Mouse (Mus musculus) kidney, adult 2 months (tissue): ENCODE results near the gene Ptpre. TPM values are rescaled to one million over a fixed set of nuclear protein-coding genes. Genes with fewer than 3 reads are reported as not detected.
"Not testable (repeated sequence)": the region's sequence is repeated elsewhere in the genome, so short reads cannot be mapped to it uniquely, and the experiment has no call there.

Experiments
- DNase-seq: peaks from one replicate; pipeline ENCODE4 v3.0.0; 2021
- H3K27ac ChIP-seq: fragments of 200-500 bp; 2 replicates; pipeline ENCODE4 v1.5.1; 2012; ENCODE audit warnings: low read depth, low read length, control low read depth, inconsistent platforms; ENCODE audit not compliant: insufficient read depth
- H3K27me3 ChIP-seq: fragments of 200-500 bp; replicated peaks from 2 replicates; pipeline ENCODE4 v1.6.1; 2012; ENCODE audit warnings: mild to moderate bottlenecking, moderate library complexity, low read length, inconsistent platforms; ENCODE audit not compliant: control insufficient read depth, insufficient read depth
- H3K36me3 ChIP-seq: fragments of 200-500 bp; 2 replicates; pipeline ENCODE4 v1.6.1; 2012; ENCODE audit warnings: mild to moderate bottlenecking, moderate library complexity, low read length, inconsistent platforms; ENCODE audit not compliant: control insufficient read depth, insufficient read depth
- H3K4me1 ChIP-seq: fragments of 200-500 bp; 2 replicates; pipeline ENCODE4 v1.6.1; 2011; ENCODE audit warnings: low read length; ENCODE audit not compliant: control insufficient read depth, insufficient read depth
- H3K4me3 ChIP-seq: fragments of 200-500 bp; 2 replicates; pipeline ENCODE4 v1.5.1; 2011; ENCODE audit warnings: mild to moderate bottlenecking, low read depth, low read length, control low read depth; ENCODE audit not compliant: insufficient read depth
- CTCF ChIP-seq: fragments of 200-500 bp; conservative IDR thresholded peaks from 2 replicates; pipeline ENCODE4 v1.5.1; 2011; ENCODE audit warnings: low read depth, mild to moderate bottlenecking, control low read depth, low read length, moderate library complexity, mixed read lengths; ENCODE audit not compliant: insufficient read depth, insufficient read length
- POLR2A ChIP-seq: fragments of 200-500 bp; IDR thresholded peaks from one replicate; pipeline ENCODE4 v1.6.1; 2011; ENCODE audit warnings: low read depth, low read length, control low read depth
- WGBS: fragments of 180-500 bp; shearing (Covaris S2); methylation state at CpG from one replicate; pipeline ENCODE4 v1.1.7; 2018; 5-methylcytosine and 5-hydroxymethylcytosine counted together
- polyA plus RNA-seq: library from polyadenylated mRNA; depleted of rRNA; stranded (reverse); fragments of >200 nt; gene quantifications from 2 replicates; pipeline ENCODE4 v1.2.3, GENCODE M21; 2012

Gene Ptpre
- polyA plus RNA-seq, 1 experiment = 2.5 TPM

GRCm38 (mm10) chr7:135608208-135608607 lies 70.9 kb downstream of the Ptpre start:
- Histone ChIP-seq H3K4me1 (0 out of 2 replicates have a peak, but pooled peaks cover 5% of the 10 kb centered on the region), H3K27me3 (no peaks in the 10 kb centered on the region), H3K4me3 (no peak overlapping the region), H3K27ac (no peak overlapping the region), H3K36me3 (no peaks in the 10 kb centered on the region)
- 76% methylated on average over 4 of the region's 4 CpGs for WGBS
- DNase-seq = no peak
- TF ChIP-seq CTCF = no peak
- no peak for TF ChIP-seq POLR2A

- TF ChIP-seq POLR2A = no peak
- TF ChIP-seq CTCF = no peak
- H3K27ac ChIP-seq = no peak overlapping the region
- H3K4me1 ChIP-seq = no peaks in the 10 kb centered on the region
- DNase-seq = no peak
- 47% methylated on average over 3 of the region's 3 CpGs for WGBS
- H3K36me3 ChIP-seq = no peaks in the 10 kb centered on the region
- no peaks in the 10 kb centered on the region for H3K27me3 ChIP-seq
- no peak overlapping the region for H3K4me3 ChIP-seq
Measured at GRCm38 (mm10) chr7:135609028-135609427, 71.7 kb downstream of the Ptpre start.

- Histone ChIP-seq H3K4me1 (no peaks in the 10 kb centered on the region), H3K27me3 (no peaks in the 10 kb centered on the region), H3K4me3 (no peak overlapping the region), H3K36me3 (no peaks in the 10 kb centered on the region), H3K27ac (peak overlapping the region; percentile 1; the same call in 1 of the 2 replicates)
- no peak for TF ChIP-seq POLR2A
- TF ChIP-seq CTCF = no peak
- DNase-seq = peak; percentile 66
- WGBS = 19% methylated on average over 7 of the region's 7 CpGs
Measured at GRCm38 (mm10) chr7:135609655-135610054, 72.4 kb downstream of the Ptpre start.

GRCm38 (mm10) chr7:135612276-135612675 lies 75.0 kb downstream of the Ptpre start:
- Histone ChIP-seq H3K27ac (no peak overlapping the region), H3K4me3 (no peak overlapping the region), H3K27me3 (no peaks in the 10 kb centered on the region), H3K36me3 (no peaks in the 10 kb centered on the region), H3K4me1 (no peaks in the 10 kb centered on the region)
- WGBS = 77% methylated on average over 16 of the region's 16 CpGs
- DNase-seq = no peak
- no peak for TF ChIP-seq CTCF
- no peak for TF ChIP-seq POLR2A

DNA sequence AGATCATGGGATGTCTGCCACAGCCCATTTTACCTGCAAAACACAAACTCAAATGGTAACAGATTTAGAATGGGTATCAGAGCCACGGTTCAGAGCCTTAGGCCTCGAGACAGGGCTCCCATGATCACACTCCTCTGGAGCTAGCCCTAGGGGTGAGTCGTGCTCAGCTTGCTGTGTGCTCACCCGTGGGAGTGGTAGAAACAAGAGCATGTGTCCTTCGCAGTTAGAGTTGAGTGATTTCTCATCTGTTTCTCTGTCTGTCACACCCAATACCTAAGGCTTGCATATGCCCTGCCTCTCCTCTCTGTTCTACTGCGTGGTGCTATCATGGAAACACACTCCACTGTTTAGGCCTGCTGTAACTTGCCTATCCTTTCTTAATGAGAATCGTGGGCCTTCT lies 75.5 kb downstream of the Ptpre start:
- WGBS = 58% methylated on average over 7 of the region's 7 CpGs
- no peak for DNase-seq
- Histone ChIP-seq H3K27ac (no peak overlapping the region), H3K4me3 (no peak overlapping the region), H3K27me3 (no peaks in the 10 kb centered on the region), H3K4me1 (no peaks in the 10 kb centered on the region), H3K36me3 (no peaks in the 10 kb centered on the region)
- no peak for TF ChIP-seq CTCF
- TF ChIP-seq POLR2A = no peak

GRCm38 (mm10) chr7:135613380-135613779 lies 76.1 kb downstream of the Ptpre start:
- no peak for DNase-seq
- Histone ChIP-seq H3K4me1 (no peaks in the 10 kb centered on the region), H3K4me3 (no peak overlapping the region), H3K27me3 (no peaks in the 10 kb centered on the region), H3K27ac (no peak overlapping the region), H3K36me3 (no peaks in the 10 kb centered on the region)
- 91% methylated on average over 3 of the region's 3 CpGs for WGBS
- TF ChIP-seq CTCF (no peak), POLR2A (no peak)

DNA sequence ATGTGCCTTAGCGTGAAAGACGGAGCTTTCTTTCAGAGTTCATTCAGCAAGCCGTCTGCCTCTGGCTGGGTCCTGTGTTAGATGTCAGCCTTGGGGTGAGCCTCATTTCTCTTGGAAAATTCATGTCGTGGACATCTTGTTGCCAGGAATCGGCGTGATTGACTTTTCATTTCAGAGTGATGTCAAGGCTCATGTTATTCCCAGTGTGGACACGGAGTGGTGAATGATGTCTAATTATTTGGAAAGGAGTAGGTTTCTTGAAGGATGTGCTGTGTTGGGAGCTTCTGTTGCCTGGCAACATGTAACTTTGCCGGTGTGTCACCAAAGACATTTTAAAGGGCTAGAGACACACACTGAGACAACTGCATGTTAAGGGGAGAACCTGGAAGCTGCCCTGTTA lies 77.6 kb downstream of the Ptpre start:
- DNase-seq = no peak
- no peaks in the 10 kb centered on the region for H3K27me3 ChIP-seq
- H3K27ac ChIP-seq = no peak overlapping the region
- H3K36me3 ChIP-seq = no peaks in the 10 kb centered on the region
- 84% methylated on average over 8 of the region's 8 CpGs for WGBS
- TF ChIP-seq POLR2A = no peak
- TF ChIP-seq CTCF = no peak
- no peaks in the 10 kb centered on the region for H3K4me1 ChIP-seq
- H3K4me3 ChIP-seq = no peak overlapping the region

DNA sequence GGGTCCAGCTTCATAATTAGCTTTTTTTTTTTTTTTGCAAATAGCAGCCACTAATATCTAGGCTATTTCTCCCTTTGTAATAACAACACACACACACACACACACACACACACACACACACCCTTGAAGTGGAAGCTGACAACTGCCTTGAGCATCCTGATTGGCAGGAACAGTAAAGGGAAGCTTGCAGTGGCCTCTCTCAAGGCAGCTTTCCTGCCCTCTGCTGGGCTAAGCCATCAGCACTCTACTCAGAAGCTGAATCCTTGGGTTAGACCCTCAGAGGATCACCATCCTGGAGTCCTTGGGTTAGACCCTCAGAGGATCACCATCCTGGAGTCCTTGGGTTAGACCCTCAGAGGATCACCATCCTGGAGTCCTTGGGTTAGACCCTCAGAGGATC lies 79.2 kb downstream of the Ptpre start:
- peak; percentile 31; the same call in 1 of the 2 replicates for TF ChIP-seq CTCF
- not testable (repeated sequence) for H3K27me3 ChIP-seq, H3K36me3 ChIP-seq, H3K4me3 ChIP-seq, H3K27ac ChIP-seq, H3K4me1 ChIP-seq
- peak; percentile 17 for DNase-seq
